Mouse (Mus musculus) testis, adult 2 months (tissue): ENCODE measurements around the gene Pik3ap1.

Source experiments
- CTCF ChIP-seq: fragments of 200-500 bp; IDR thresholded peaks from 2 replicates; pipeline ENCODE4 v1.5.1; 2012; ENCODE audit warnings: low read depth, mild to moderate bottlenecking, inconsistent platforms, low read length, moderate library complexity; ENCODE audit not compliant: control insufficient read depth, insufficient read depth, insufficient replicate concordance
- POLR2A ChIP-seq: fragments of 200-500 bp; IDR thresholded peaks from 2 replicates; pipeline ENCODE4 v1.6.1; 2012; ENCODE audit warnings: low read depth, mild to moderate bottlenecking, inconsistent platforms, low read length, moderate library complexity; ENCODE audit not compliant: control insufficient read depth

DNA sequence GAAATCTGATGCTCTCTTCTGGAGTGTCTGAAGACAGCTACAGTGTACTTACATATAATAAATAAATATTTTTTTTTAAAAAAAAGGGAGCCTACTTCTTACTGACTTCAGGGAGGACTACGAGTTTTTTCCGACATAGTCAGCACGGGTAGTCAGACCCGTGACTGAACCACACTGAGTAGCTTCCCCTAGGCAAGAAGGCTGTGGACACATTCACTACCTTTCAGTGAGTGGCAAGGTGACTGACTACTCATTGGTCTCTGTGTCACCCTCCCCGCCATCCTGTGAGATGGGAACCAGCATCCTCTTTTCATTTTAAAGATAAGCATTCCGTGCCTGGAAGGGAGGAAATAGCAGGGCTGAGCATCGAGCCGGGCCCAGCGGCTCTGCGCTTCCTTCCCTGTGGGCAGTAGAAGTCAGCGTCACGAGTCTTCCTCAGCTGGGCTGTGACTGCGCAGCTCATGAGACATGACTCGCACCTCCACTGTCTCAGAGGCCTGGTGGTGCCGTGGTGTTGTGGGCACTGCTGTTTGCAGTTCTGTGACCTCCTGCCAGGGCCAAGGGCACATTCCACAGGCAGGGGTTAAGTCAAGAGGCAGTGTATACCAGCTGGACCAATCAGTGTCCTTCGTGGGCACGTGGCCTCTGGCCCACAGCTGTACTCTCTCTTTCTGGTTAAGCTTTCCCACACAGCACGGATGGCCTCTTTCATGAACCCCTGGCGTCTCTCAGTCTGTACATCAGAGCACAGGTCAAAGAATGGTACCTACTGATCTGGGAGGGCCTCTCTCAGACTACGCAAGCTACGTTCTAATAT, 45.7 kb downstream of the Pik3ap1 start:
- TF ChIP-seq CTCF (no peak), POLR2A (no peak)
